Mouse (Mus musculus) limb, embryonic 12.5 days (tissue): ENCODE results near the gene Tank. TPM values are rescaled to one million over a fixed set of nuclear protein-coding genes. Genes with fewer than 3 reads are reported as not detected.

Source experiments
- polyA plus RNA-seq: library from polyadenylated mRNA; unstranded; fragments of >200 nt; fragmentation: Nextera tagmentation; extraction: Ambion mirVana; gene quantifications from 2 replicates; pipeline ENCODE4 v1.2.1, GENCODE M21; 2016

Tank gene
- polyA plus RNA-seq, 1 experiment from 2014 or later, result 25.3 TPM

Other genes with a start within 250 kb of the Tank start
- 195 and 197 TPM in 2 replicates for gene Psmd14, start 133.1 kb downstream of the Tank start, polyA plus RNA-seq
- gene Tbr1, start 224.3 kb downstream of the Tank start, polyA plus RNA-seq, result 0.15 and 0.19 TPM in 2 replicates